Mouse (Mus musculus): Measurements from ENCODE around the gene Snap91.

Snap91 gene

GRCm38 (mm10) chr9:86880113-86880972 lies at the start of gene Snap91:
TSS of gene Snap91 (minus strand) at chr9:86880654.
- DNase-seq (ENCODE audit: low spot score in 2 of 2) = peak; percentile 63 to 82

GRCm38 (mm10) chr9:86926519-86926918 lies 46.1 kb upstream of the Snap91 start:
- no peak for DNase-seq (ENCODE audit: low spot score in 2 of 2)

- no peak for DNase-seq (ENCODE audit: low spot score in 2 of 2)
These were observed 45.2 kb upstream of the Snap91 start for GRCm38 (mm10) chr9:86925688-86926087.

- no peak for DNase-seq (ENCODE audit: low spot score in 2 of 2)
These were observed 42.0 kb upstream of the Snap91 start for GRCm38 (mm10) chr9:86922430-86922829.

GRCm38 (mm10) chr9:86916543-86916942 lies 36.1 kb upstream of the Snap91 start:
- DNase-seq (ENCODE audit: low spot score in 2 of 2) = no peak

- no peak for DNase-seq (ENCODE audit: low spot score in 2 of 2)
These were observed 19.2 kb upstream of the Snap91 start for GRCm38 (mm10) chr9:86899502-86900199.

GRCm38 (mm10) chr9:86879216-86880112 lies 990 bp downstream of the Snap91 start:
- peak; percentile 39 to 47 for DNase-seq (ENCODE audit: low spot score in 2 of 2)

GRCm38 (mm10) chr9:86878716-86879115 lies 1.7 kb downstream of the Snap91 start:
- DNase-seq (ENCODE audit: low spot score in 2 of 2) = no peak

- DNase-seq (ENCODE audit: low spot score in 2 of 2) = no peak
These were observed 6.8 kb downstream of the Snap91 start for GRCm38 (mm10) chr9:86873681-86874080.

- DNase-seq (ENCODE audit: low spot score in 2 of 2) = no peak
These were observed 10.7 kb downstream of the Snap91 start for GRCm38 (mm10) chr9:86869586-86870338.

GRCm38 (mm10) chr9:86858101-86858500 lies 22.4 kb downstream of the Snap91 start:
- DNase-seq (ENCODE audit: low spot score in 2 of 2) = no peak

GRCm38 (mm10) chr9:86857626-86858025 lies 22.8 kb downstream of the Snap91 start:
- DNase-seq (ENCODE audit: low spot score in 2 of 2) = no peak

GRCm38 (mm10) chr9:86852861-86853260 lies 27.6 kb downstream of the Snap91 start:
- no peak for DNase-seq (ENCODE audit: low spot score in 2 of 2)

GRCm38 (mm10) chr9:86851689-86852088 lies 28.8 kb downstream of the Snap91 start:
- DNase-seq (ENCODE audit: low spot score in 2 of 2) = no peak

- no peak for DNase-seq (ENCODE audit: low spot score in 2 of 2)
These were observed 29.8 kb downstream of the Snap91 start for GRCm38 (mm10) chr9:86850452-86851207.

- DNase-seq (ENCODE audit: low spot score in 2 of 2) = no peak
These were observed 36.6 kb downstream of the Snap91 start for GRCm38 (mm10) chr9:86843747-86844353.

- no peak for DNase-seq (ENCODE audit: low spot score in 2 of 2)
These were observed 50.7 kb downstream of the Snap91 start for GRCm38 (mm10) chr9:86829792-86830191.

GRCm38 (mm10) chr9:86829034-86829433 lies 51.4 kb downstream of the Snap91 start:
- no peak for DNase-seq (ENCODE audit: low spot score in 2 of 2)

GRCm38 (mm10) chr9:86819366-86819765 lies 61.1 kb downstream of the Snap91 start:
- DNase-seq (ENCODE audit: low spot score in 2 of 2) = no peak

GRCm38 (mm10) chr9:86817673-86818072 lies 62.8 kb downstream of the Snap91 start:
- DNase-seq (ENCODE audit: low spot score in 2 of 2) = no peak
